Mouse (Mus musculus): Measurements from ENCODE around the gene Hs3st3a1.

DNA sequence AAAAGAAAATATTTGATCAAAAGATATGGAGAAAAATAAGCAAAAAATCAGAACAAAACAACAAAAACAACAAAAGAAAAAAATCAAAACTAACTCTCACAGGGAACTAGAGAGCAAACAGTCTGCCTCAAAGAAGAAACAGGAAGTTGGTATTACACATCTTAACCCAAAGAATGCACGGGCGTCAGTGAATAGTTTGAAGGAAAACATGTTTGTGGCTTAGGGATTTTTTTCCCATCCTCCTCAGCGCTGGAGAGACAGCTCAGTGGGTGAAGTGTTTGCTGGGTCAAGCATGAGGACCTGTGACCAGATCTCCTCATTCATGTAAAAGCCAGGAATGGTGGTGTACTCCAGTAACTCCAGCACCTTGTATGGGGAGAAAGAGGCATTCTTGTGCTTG lies 61.5 kb downstream of the Hs3st3a1 start:
- no peak for TF ChIP-seq CTCF (IDR thresholded peaks at IDR 0.05; ENCODE audit: borderline replicate concordance, insufficient read depth, low read length)
- no peak for TF ChIP-seq POLR2A (IDR thresholded peaks at IDR 0.05; ENCODE audit: low read depth, low read length)
